Mouse (Mus musculus) heart, postnatal 0 days (tissue): Measurements from ENCODE around the gene Ccin.

ENCODE experiments used
- CTCF ChIP-seq: IDR thresholded peaks from 2 replicates; pipeline ENCODE4 v1.5.1; 2016; ENCODE audit warnings: antibody characterized with exemption, control low read depth, low read depth
- EP300 ChIP-seq: IDR thresholded peaks from 2 replicates; pipeline ENCODE4 v1.6.1; 2016; ENCODE audit warnings: antibody characterized with exemption, low read depth

GRCm38 (mm10) chr4:44003622-44004021 is 20.3 kb downstream of the Ccin start:
- no peak for TF ChIP-seq EP300
- TF ChIP-seq CTCF = no peak
